Mouse (Mus musculus) ovary, adult 2 months (tissue): ENCODE data around the gene Pnmt. TPM values are rescaled to one million over a fixed set of nuclear protein-coding genes. Genes with fewer than 3 reads are reported as not detected.

Experiments
- polyA plus RNA-seq: library from polyadenylated mRNA; depleted of rRNA; stranded (reverse); fragments of >200 nt; gene quantifications from 2 replicates; pipeline ENCODE4 v1.2.3, GENCODE M21; 2012; rRNA removed

Pnmt gene
- polyA plus RNA-seq, result 0.20 TPM in 1 of 2 replicates, not detected in the other

GRCm38 (mm10) chr11:98385638-98386585 lies at the start of gene Pnmt:
Gene Pnmt, plus strand, starts transcription at chr11:98386450.

GRCm38 (mm10) chr11:98348083-98348961 lies 37.9 kb upstream of the Pnmt start, which contains the start of gene Ppp1r1b:
Gene Ppp1r1b, plus strand, starts transcription at chr11:98348404.

GRCm38 (mm10) chr11:98358161-98359083 lies 27.8 kb upstream of the Pnmt start, which contains the start of gene Stard3:
Gene Stard3, plus strand, starts transcription at chr11:98358368.

GRCm38 (mm10) chr11:98383261-98384030 lies 2.8 kb upstream of the Pnmt start, which contains the start of gene Tcap:
Gene Tcap, plus strand, starts transcription at chr11:98383811.

GRCm38 (mm10) chr11:98400161-98400726 lies 14.0 kb downstream of the Pnmt start, which contains the start of gene Pgap3:
Gene Pgap3, minus strand, starts transcription at chr11:98400490.

GRCm38 (mm10) chr11:98412273-98412796 lies 26.1 kb downstream of the Pnmt start, which contains the start of gene Erbb2:
Gene Erbb2, plus strand, starts transcription at chr11:98412470.

Other genes starting within 250 kb of the Pnmt start
- 24.0 and 30.2 TPM in 2 replicates for gene Fbxl20, start 236.0 kb upstream of the Pnmt start, polyA plus RNA-seq
- gene Med1, start 193.2 kb upstream of the Pnmt start, polyA plus RNA-seq, result 9.5 and 13.0 TPM in 2 replicates
- gene Cdk12, start 183.4 kb upstream of the Pnmt start, polyA plus RNA-seq, result 10.5 and 13.7 TPM in 2 replicates
- not detected in 2 replicates for gene Neurod2, start 56.8 kb upstream of the Pnmt start, polyA plus RNA-seq
- gene Ppp1r1b, start 38.0 kb upstream of the Pnmt start, polyA plus RNA-seq, result 21.9 and 22.6 TPM in 2 replicates
- gene Stard3, start 28.1 kb upstream of the Pnmt start, polyA plus RNA-seq, result 121 and 122 TPM in 2 replicates
- gene Tcap, start 2.6 kb upstream of the Pnmt start, polyA plus RNA-seq, result 1.5 and 1.6 TPM in 2 replicates
- 43.4 and 44.6 TPM in 2 replicates for gene Pgap3, start 14.0 kb downstream of the Pnmt start, polyA plus RNA-seq
- gene Erbb2, start 26.0 kb downstream of the Pnmt start, polyA plus RNA-seq, result 39.7 and 45.2 TPM in 2 replicates
- gene Mien1, start 52.5 kb downstream of the Pnmt start, polyA plus RNA-seq, result 33.6 and 37.7 TPM in 2 replicates
- 17.5 TPM in 2 replicates for gene Grb7, start 59.9 kb downstream of the Pnmt start, polyA plus RNA-seq
- gene Ikzf3, start 159.6 kb downstream of the Pnmt start, polyA plus RNA-seq, result 1.5 TPM in 2 replicates
- gene Zpbp2, start 164.6 kb downstream of the Pnmt start, polyA plus RNA-seq, result 0.14 TPM in 1 of 2 replicates, not detected in the other
- gene Ormdl3, start 200.9 kb downstream of the Pnmt start, polyA plus RNA-seq, result 116 and 131 TPM in 2 replicates
- not detected in 2 replicates for gene Lrrc3c, start 211.8 kb downstream of the Pnmt start, polyA plus RNA-seq
- not detected in 2 replicates for gene Gm12355, start 239.2 kb downstream of the Pnmt start, polyA plus RNA-seq
- gene Gsdma3, start 239.9 kb downstream of the Pnmt start, polyA plus RNA-seq, result not detected in 2 replicates